Mouse (Mus musculus): ENCODE results near the gene Ksr2.

- TF ChIP-seq CTCF (conservative IDR thresholded peaks at IDR 0.05; ENCODE audit: low read length) (no peak), POU5F1 (IDR thresholded peaks at IDR 0.05; ENCODE audit: borderline replicate concordance, low read length) (no peak)
These were observed 137.2 kb downstream of the Ksr2 start for GRCm38 (mm10) chr5:117550992-117551391.
